Mouse (Mus musculus): ENCODE measurements around the gene Hoxc6. TPM values are rescaled to one million over a fixed set of nuclear protein-coding genes. Genes with fewer than 3 reads are reported as not detected.

The Hoxc6 gene
- polyA plus RNA-seq, 1 experiment from 2014 or later, result 35.1 TPM

GRCm38 (mm10) chr15:102962492-102962891 lies 35.6 kb upstream of the Hoxc6 start:
- H3K9me3 ChIP-seq (replicated peaks), result no peaks in the 10 kb centered on the region
- no peaks in the 10 kb centered on the region for H3K36me3 ChIP-seq
- H3K9ac ChIP-seq (replicated peaks), result 0 out of 2 replicates have a peak overlapping the region, but pooled peaks have one; percentile 2
- peak overlapping the region; percentile 14 for H3K4me3 ChIP-seq (replicated peaks)
- H3K27me3 ChIP-seq (replicated peaks), result peaks cover 64% of the 10 kb centered on the region
- peak overlapping the region; percentile 70 for H3K4me2 ChIP-seq
- ATAC-seq (ENCODE audit: low FRiP score), result no peak
- peaks cover 31% of the 10 kb centered on the region for H3K4me1 ChIP-seq
- WGBS, result 7% methylated on average over 13 of the region's 13 CpGs
- peak overlapping the region; percentile 67; the same call in 1 of the 2 replicates for H3K27ac ChIP-seq (replicated peaks)

DNA sequence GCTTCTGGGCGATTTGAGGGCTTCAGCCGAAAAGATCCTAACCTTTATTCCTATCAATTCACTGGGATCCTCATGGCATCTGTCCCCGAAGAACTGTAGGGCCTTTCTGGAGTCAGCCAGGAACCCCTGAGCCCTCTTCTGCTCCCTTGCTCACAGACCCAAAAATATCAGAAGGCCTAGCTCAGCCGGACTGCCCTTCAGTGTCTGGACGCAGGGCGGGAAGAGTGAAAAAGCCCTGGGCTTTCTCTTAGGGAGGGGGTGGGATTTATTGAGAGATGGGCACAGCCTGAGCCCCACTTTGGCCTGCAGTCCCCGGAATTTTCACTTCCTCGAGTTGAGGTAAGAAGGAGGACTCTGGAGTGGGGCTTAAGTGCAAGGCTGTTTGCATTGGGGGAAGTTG lies 34.8 kb upstream of the Hoxc6 start:
- Histone ChIP-seq H3K9ac (replicated peaks) (0 out of 2 replicates have a peak overlapping the region, but pooled peaks have one; percentile 14), H3K4me2 (peak overlapping the region; percentile 70)

GRCm38 (mm10) chr15:102963671-102964640 lies 34.1 kb upstream of the Hoxc6 start:
- ATAC-seq (ENCODE audit: low FRiP score), result no peak
- H3K4me2 ChIP-seq, result peak overlapping the region; percentile 70
- no peaks in the 10 kb centered on the region for H3K9me3 ChIP-seq (replicated peaks)
- WGBS, result 3% methylated on average over 28 of the region's 28 CpGs
- H3K9ac ChIP-seq (replicated peaks), result 0 out of 2 replicates have a peak overlapping the region, but pooled peaks have one; percentile 14
- peaks cover 59% of the 10 kb centered on the region for H3K27me3 ChIP-seq (replicated peaks)
- H3K4me3 ChIP-seq (replicated peaks), result peak overlapping the region; percentile 49
- H3K4me1 ChIP-seq, result peaks cover 33% of the 10 kb centered on the region
- peak overlapping the region; percentile 67 for H3K27ac ChIP-seq (replicated peaks)
- H3K36me3 ChIP-seq, result no peaks in the 10 kb centered on the region

More for the DNA sequence above, 34.8 kb upstream of the Hoxc6 start:
- no peaks in the 10 kb centered on the region for H3K36me3 ChIP-seq
- no peaks in the 10 kb centered on the region for H3K9me3 ChIP-seq (replicated peaks)
- H3K27ac ChIP-seq (replicated peaks), result peak overlapping the region; percentile 67
- peaks cover 61% of the 10 kb centered on the region for H3K27me3 ChIP-seq (replicated peaks)
- H3K4me1 ChIP-seq, result peaks cover 31% of the 10 kb centered on the region
- peak overlapping the region; percentile 14 for H3K4me3 ChIP-seq (replicated peaks)
- ATAC-seq (ENCODE audit: low FRiP score), result no peak
- WGBS, result 9% methylated on average over 8 of the region's 8 CpGs

- Histone ChIP-seq H3K27ac (replicated peaks) (peak overlapping the region; percentile 67), H3K4me1 (peaks cover 35% of the 10 kb centered on the region)
Observed at GRCm38 (mm10) chr15:102965003-102965891, 32.8 kb upstream of the Hoxc6 start.

DNA sequence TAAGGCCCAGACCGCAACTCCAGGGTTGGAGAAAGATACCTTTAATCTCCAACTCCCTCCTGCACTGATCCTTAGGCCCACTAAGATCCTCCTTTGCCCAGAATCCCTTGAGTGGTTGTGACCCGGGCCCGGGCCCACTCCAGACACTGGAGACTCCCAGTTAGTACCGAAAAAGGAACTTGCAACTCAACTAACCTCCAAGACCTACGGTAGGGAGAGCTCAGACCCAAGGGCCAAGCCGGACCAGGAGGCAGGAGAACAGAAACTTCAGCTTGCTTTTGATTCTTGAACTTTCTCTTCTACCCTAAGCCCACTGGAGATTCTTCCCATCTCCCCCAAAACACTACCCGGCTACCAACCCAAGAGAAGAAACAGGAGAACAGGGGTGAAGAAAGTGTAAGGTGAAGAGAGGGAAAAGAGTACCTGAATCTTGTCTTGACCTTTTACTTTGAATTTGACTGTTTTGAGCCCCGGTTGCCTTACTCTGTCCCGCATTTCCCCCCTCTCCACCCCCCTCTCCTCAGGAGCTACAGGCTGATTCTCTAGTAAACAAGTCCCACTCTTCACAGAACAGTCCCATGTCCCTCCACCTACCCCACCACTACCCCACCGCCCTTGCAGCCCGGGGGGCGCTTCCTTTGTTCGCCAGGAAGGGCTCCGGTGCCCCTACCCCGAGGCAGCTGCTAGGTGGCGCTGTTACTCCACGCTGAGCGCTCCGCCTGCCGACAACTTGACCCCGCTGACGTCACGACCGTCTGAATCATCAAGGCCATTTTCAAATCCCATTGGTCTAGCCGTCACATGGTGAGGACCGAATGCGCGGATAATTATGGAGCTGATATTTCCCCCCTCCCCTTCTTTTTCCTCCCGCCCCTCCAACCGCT lies 31.9 kb upstream of the Hoxc6 start:
- Histone ChIP-seq H3K4me2 (peak overlapping the region; percentile 70), H3K27me3 (replicated peaks) (peaks cover 52% of the 10 kb centered on the region), H3K27ac (replicated peaks) (peak overlapping the region; percentile 85), H3K9me3 (replicated peaks) (no peaks in the 10 kb centered on the region), H3K36me3 (no peaks in the 10 kb centered on the region), H3K9ac (replicated peaks) (peak overlapping the region; percentile 68), H3K4me1 (peaks cover 37% of the 10 kb centered on the region), H3K4me3 (replicated peaks) (peak overlapping the region; percentile 49)
- peak; percentile 89 for ATAC-seq (ENCODE audit: low FRiP score)
- WGBS, result 3% methylated on average over 28 of the region's 30 CpGs

More at GRCm38 (mm10) chr15:102965003-102965891, 32.8 kb upstream of the Hoxc6 start:
- H3K4me3 ChIP-seq (replicated peaks), result peak overlapping the region; percentile 49
- WGBS, result 12% methylated on average over 26 of the region's 26 CpGs
- no peaks in the 10 kb centered on the region for H3K36me3 ChIP-seq
- H3K4me2 ChIP-seq, result peak overlapping the region; percentile 70
- peaks cover 55% of the 10 kb centered on the region for H3K27me3 ChIP-seq (replicated peaks)
- ATAC-seq (ENCODE audit: low FRiP score), result no peak
- no peaks in the 10 kb centered on the region for H3K9me3 ChIP-seq (replicated peaks)
- peak overlapping the region; percentile 26 for H3K9ac ChIP-seq (replicated peaks)

- WGBS, result 1% methylated on average over 27 of the region's 27 CpGs
- Histone ChIP-seq H3K9me3 (replicated peaks) (no peaks in the 10 kb centered on the region), H3K27ac (replicated peaks) (peak within 1 kb of the TSS; percentile 85), H3K4me3 (replicated peaks) (peak within 1 kb of the TSS; percentile 49), H3K4me1 (peaks cover 37% of the 10 kb centered on the region), H3K36me3 (no peaks in the 10 kb centered on the region), H3K4me2 (peak within 1 kb of the TSS; percentile 70), H3K9ac (replicated peaks) (peak within 1 kb of the TSS; percentile 68), H3K27me3 (replicated peaks) (peaks cover 45% of the 10 kb centered on the region)
- peak; percentile 63 for ATAC-seq (ENCODE audit: low FRiP score)
Observed at GRCm38 (mm10) chr15:102966776-102967311, 31.2 kb upstream of the Hoxc6 start, which contains the start of gene Hoxc10. Gene Hoxc10 (plus strand): TSS chr15:102966796.

- Histone ChIP-seq H3K4me1 (peaks cover 37% of the 10 kb centered on the region), H3K9me3 (replicated peaks) (no peaks in the 10 kb centered on the region), H3K27me3 (replicated peaks) (peaks cover 45% of the 10 kb centered on the region), H3K27ac (replicated peaks) (peak within 1 kb of the TSS; percentile 85), H3K36me3 (no peaks in the 10 kb centered on the region), H3K4me3 (replicated peaks) (peak within 1 kb of the TSS; percentile 49), H3K9ac (replicated peaks) (peak within 1 kb of the TSS; percentile 68), H3K4me2 (peak within 1 kb of the TSS; percentile 70)
- WGBS, result 2% methylated on average over 12 of the region's 12 CpGs
- no peak for ATAC-seq (ENCODE audit: low FRiP score)
Observed at GRCm38 (mm10) chr15:102967312-102967510, 30.8 kb upstream of the Hoxc6 start, which contains the start of gene Hoxc5. Gene Hoxc5 (plus strand): TSS chr15:102967443.

- Histone ChIP-seq H3K27ac (replicated peaks) (peak overlapping the region; percentile 85), H3K9ac (replicated peaks) (peak overlapping the region; percentile 68), H3K36me3 (no peaks in the 10 kb centered on the region), H3K9me3 (replicated peaks) (no peaks in the 10 kb centered on the region), H3K4me3 (replicated peaks) (peak overlapping the region; percentile 49), H3K27me3 (replicated peaks) (peaks cover 39% of the 10 kb centered on the region), H3K4me1 (peaks cover 37% of the 10 kb centered on the region), H3K4me2 (peak overlapping the region; percentile 70)
- no peak for ATAC-seq (ENCODE audit: low FRiP score)
- WGBS, result 3% methylated on average over 34 of the region's 34 CpGs
Observed at GRCm38 (mm10) chr15:102967511-102968397, 30.3 kb upstream of the Hoxc6 start.

DNA sequence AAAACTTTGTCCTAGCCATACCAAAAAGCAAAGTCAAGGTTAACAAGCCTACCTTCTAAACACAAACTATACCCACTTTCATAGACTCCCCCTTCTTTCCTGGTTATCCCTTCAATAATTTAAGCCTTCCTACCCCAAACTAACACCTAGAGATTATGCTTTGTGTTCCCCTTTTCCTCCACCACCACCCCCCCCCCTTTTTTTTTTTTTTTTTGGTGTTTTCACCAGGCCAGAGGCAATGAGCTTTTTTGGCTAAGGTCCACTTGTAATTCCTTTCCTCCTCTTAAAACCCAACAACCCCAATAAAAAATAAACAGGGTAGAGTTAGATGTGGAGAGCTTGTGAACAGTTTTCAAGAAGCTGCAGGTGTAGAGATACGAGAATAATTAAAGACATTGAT lies 28.8 kb upstream of the Hoxc6 start:
- no peak for ATAC-seq (ENCODE audit: low FRiP score)
- Histone ChIP-seq H3K9me3 (replicated peaks) (no peaks in the 10 kb centered on the region), H3K27me3 (replicated peaks) (peaks cover 41% of the 10 kb centered on the region), H3K4me3 (replicated peaks) (peak overlapping the region; percentile 49), H3K9ac (replicated peaks) (peak overlapping the region; percentile 44), H3K4me1 (peaks cover 28% of the 10 kb centered on the region), H3K36me3 (no peaks in the 10 kb centered on the region), H3K27ac (replicated peaks) (peak overlapping the region; percentile 51; the same call in 1 of the 2 replicates), H3K4me2 (peak overlapping the region; percentile 70)
- WGBS, result 16% methylated on average over 1 of the region's 1 CpGs

DNA sequence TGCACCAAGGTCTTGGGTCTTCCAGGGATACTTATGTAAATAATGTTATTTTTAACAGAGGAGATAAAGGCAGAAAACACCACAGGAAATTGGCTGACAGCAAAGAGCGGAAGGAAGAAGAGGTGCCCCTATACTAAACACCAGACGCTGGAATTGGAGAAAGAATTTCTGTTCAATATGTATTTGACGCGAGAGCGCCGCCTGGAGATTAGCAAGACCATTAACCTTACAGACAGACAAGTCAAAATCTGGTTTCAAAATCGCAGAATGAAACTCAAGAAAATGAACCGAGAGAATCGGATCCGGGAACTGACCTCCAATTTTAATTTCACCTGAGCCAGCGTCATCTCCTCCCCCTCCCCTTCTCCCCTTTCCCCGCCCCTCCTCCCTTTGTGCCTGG lies 27.3 kb upstream of the Hoxc6 start:
- peaks cover 30% of the 10 kb centered on the region for H3K4me1 ChIP-seq
- H3K9ac ChIP-seq (replicated peaks), result peak overlapping the region; percentile 47
- H3K9me3 ChIP-seq (replicated peaks), result no peaks in the 10 kb centered on the region
- WGBS, result 1% methylated on average over 12 of the region's 12 CpGs
- peaks cover 31% of the 10 kb centered on the region for H3K27me3 ChIP-seq (replicated peaks)
- H3K27ac ChIP-seq (replicated peaks), result peak overlapping the region; percentile 95
- peak overlapping the region; percentile 64 for H3K4me3 ChIP-seq (replicated peaks)
- ATAC-seq (ENCODE audit: low FRiP score), result no peak
- H3K36me3 ChIP-seq, result no peaks in the 10 kb centered on the region
- peak overlapping the region; percentile 70 for H3K4me2 ChIP-seq

Data from neural tube, embryonic 15.5 days (tissue).